Mouse (Mus musculus) cortical plate, adult 2 months (tissue): ENCODE results near the gene Lrp6.

Source experiments
- CTCF ChIP-seq: fragments of 200-500 bp; IDR thresholded peaks from 2 replicates; pipeline ENCODE4 v1.5.1; 2011; ENCODE audit warnings: mild to moderate bottlenecking, control low read depth, low read length; ENCODE audit not compliant: insufficient read depth; ENCODE audit errors: extremely low read depth
- POLR2A ChIP-seq: fragments of 200-500 bp; IDR thresholded peaks from 2 replicates; pipeline ENCODE4 v1.6.1; 2011; ENCODE audit warnings: mild to moderate bottlenecking, low read length, control low read depth; ENCODE audit not compliant: insufficient read depth; ENCODE audit errors: extremely low read depth

- TF ChIP-seq POLR2A (no peak), CTCF (no peak)
These were observed 131.8 kb downstream of the Lrp6 start for GRCm38 (mm10) chr6:134434866-134435390.
